Mouse (Mus musculus): ENCODE measurements at regions not wholly inside any gene's neighbourhood (a gene's known extent, or its start where the extent isn't known, plus 50 kb on each side); places are given as distances from the start of the nearest gene placed in this dataset.

GRCm38 (mm10) chr6:88964071-88964470, 62.0 kb downstream of the Tpra1 start:
- no peak for DNase-seq

- no peak for DNase-seq
These were observed 62.9 kb downstream of the Tpra1 start for GRCm38 (mm10) chr6:88964911-88965310.

- DNase-seq: no peak
These were observed 63.5 kb downstream of the Tpra1 start for GRCm38 (mm10) chr6:88965361-88966226.

GRCm38 (mm10) chr6:88966501-88966900, 64.5 kb downstream of the Tpra1 start:
- DNase-seq: no peak

- DNase-seq: no peak
These were observed 66.8 kb downstream of the Tpra1 start for GRCm38 (mm10) chr6:88968842-88969241.

- DNase-seq: peak; percentile 57
These were observed 69.7 kb downstream of the Tpra1 start for GRCm38 (mm10) chr6:88971729-88972128.

GRCm38 (mm10) chr6:88974457-88974856, 72.4 kb downstream of the Tpra1 start:
- DNase-seq: peak; percentile 52

- DNase-seq: peak; percentile 70
These were observed 74.5 kb downstream of the Tpra1 start for GRCm38 (mm10) chr6:88976581-88976980.

- DNase-seq: peak; percentile 61
These were observed 74.9 kb downstream of the Tpra1 start for GRCm38 (mm10) chr6:88976994-88977393.

GRCm38 (mm10) chr6:88978970-88979369, 76.9 kb downstream of the Tpra1 start:
- peak; percentile 49 for DNase-seq

- peak; percentile 91 for DNase-seq
These were observed 78.1 kb downstream of the Tpra1 start for GRCm38 (mm10) chr6:88980112-88980511.

GRCm38 (mm10) chr6:88981544-88981943, 79.5 kb downstream of the Tpra1 start:
- DNase-seq: peak; percentile 57

GRCm38 (mm10) chr6:88984170-88984569, 82.1 kb downstream of the Tpra1 start:
- no peak for DNase-seq

GRCm38 (mm10) chr6:88984863-88985262, 82.8 kb downstream of the Tpra1 start:
- DNase-seq: no peak

- DNase-seq: no peak
These were observed 86.5 kb downstream of the Tpra1 start for GRCm38 (mm10) chr6:88988551-88988950.

- no peak for DNase-seq
These were observed 87.7 kb downstream of the Tpra1 start for GRCm38 (mm10) chr6:88989617-88990299.

- no peak for DNase-seq
These were observed 88.2 kb downstream of the Tpra1 start for GRCm38 (mm10) chr6:88990300-88990685.

GRCm38 (mm10) chr6:88995077-88995476, 93.0 kb downstream of the Tpra1 start:
- no peak for DNase-seq

GRCm38 (mm10) chr6:88998927-88999722, 97.1 kb downstream of the Tpra1 start:
- no peak for DNase-seq

- DNase-seq: peak; percentile 56
These were observed 98.3 kb downstream of the Tpra1 start for GRCm38 (mm10) chr6:89000359-89000758.

GRCm38 (mm10) chr6:89003197-89003923, 101.3 kb downstream of the Tpra1 start:
- peak; percentile 44 for DNase-seq

GRCm38 (mm10) chr6:89005094-89005493, 103.0 kb downstream of the Tpra1 start:
- no peak for DNase-seq

GRCm38 (mm10) chr6:89006997-89007396, 104.9 kb downstream of the Tpra1 start:
- peak; percentile 35 for DNase-seq
